Mouse (Mus musculus): ENCODE data around the gene Gm44596. TPM values are rescaled to one million over a fixed set of nuclear protein-coding genes. Genes with fewer than 3 reads are reported as not detected.
A peak's percentile ranks its signal among the peaks of the same experiment; 100 is the strongest.

Gm44596 gene
- polyA plus RNA-seq, 1 experiment from 2014 or later: not detected

- ATAC-seq (ENCODE audit: low FRiP score) (no peak), DNase-seq (ENCODE audit: low spot score, missing footprints) (no peak)
- Histone ChIP-seq H3K4me2 (no peak overlapping the region), H3K9ac (ENCODE audit: low read length) (no peak overlapping the region), H3K36me3 (ENCODE audit: control insufficient read depth, insufficient read depth, low read length) (peaks cover 61% of the 10 kb centered on the region), H3K4me3 (ENCODE audit: low read depth, low read length) (no peak overlapping the region), H3K27me3 (ENCODE audit: control insufficient read depth, insufficient read depth, low read length) (no peaks in the 10 kb centered on the region), H3K4me1 (ENCODE audit: control insufficient read depth, insufficient read depth, low read length) (peaks cover 8% of the 10 kb centered on the region), H3K27ac (ENCODE audit: low read depth, low read length) (no peak overlapping the region), H3K9me3 (ENCODE audit: control insufficient read depth, low read length) (no peaks in the 10 kb centered on the region)
- 94% methylated on average over 13 of the region's 13 CpGs for WGBS
Observed at GRCm38 (mm10) chr6:128432356-128432915, 57.1 kb downstream of the Gm44596 start.

GRCm38 (mm10) chr6:128433566-128433965, 58.3 kb downstream of the Gm44596 start:
- H3K4me3 ChIP-seq (ENCODE audit: low read depth, low read length): no peak overlapping the region
- peaks cover 8% of the 10 kb centered on the region for H3K4me1 ChIP-seq (ENCODE audit: control insufficient read depth, insufficient read depth, low read length)
- DNase-seq (ENCODE audit: low spot score, missing footprints) (no peak), ATAC-seq (ENCODE audit: low FRiP score) (no peak)
- H3K36me3 ChIP-seq (ENCODE audit: control insufficient read depth, insufficient read depth, low read length): peaks cover 60% of the 10 kb centered on the region
- H3K27ac ChIP-seq (ENCODE audit: low read depth, low read length): no peak overlapping the region
- no peaks in the 10 kb centered on the region for H3K9me3 ChIP-seq (ENCODE audit: control insufficient read depth, low read length)
- H3K27me3 ChIP-seq (ENCODE audit: control insufficient read depth, insufficient read depth, low read length): no peaks in the 10 kb centered on the region
- H3K4me2 ChIP-seq: no peak overlapping the region
- WGBS: 91% methylated on average over 13 of the region's 13 CpGs
- no peak overlapping the region for H3K9ac ChIP-seq (ENCODE audit: low read length)

- no peak overlapping the region for H3K4me2 ChIP-seq
- DNase-seq (ENCODE audit: low spot score, missing footprints): peak; percentile 47
- WGBS: 95% methylated on average over 5 of the region's 5 CpGs
- H3K9me3 ChIP-seq (ENCODE audit: control insufficient read depth, low read length): no peaks in the 10 kb centered on the region
- peaks cover 12% of the 10 kb centered on the region for H3K4me1 ChIP-seq (ENCODE audit: control insufficient read depth, insufficient read depth, low read length)
- H3K27me3 ChIP-seq (ENCODE audit: control insufficient read depth, insufficient read depth, low read length): no peaks in the 10 kb centered on the region
- H3K4me3 ChIP-seq (ENCODE audit: low read depth, low read length): no peak overlapping the region
- H3K9ac ChIP-seq (ENCODE audit: low read length): no peak overlapping the region
- H3K27ac ChIP-seq (ENCODE audit: low read depth, low read length): no peak overlapping the region
- ATAC-seq (ENCODE audit: low FRiP score): no peak
- peaks cover 47% of the 10 kb centered on the region for H3K36me3 ChIP-seq (ENCODE audit: control insufficient read depth, insufficient read depth, low read length)
Observed at GRCm38 (mm10) chr6:128435474-128435873, 60.2 kb downstream of the Gm44596 start.

- peak overlapping the region; percentile 97 for H3K9ac ChIP-seq (ENCODE audit: low read length)
- ATAC-seq (ENCODE audit: low FRiP score) (no peak), DNase-seq (ENCODE audit: low spot score, missing footprints) (peak; percentile 80)
- no peaks in the 10 kb centered on the region for H3K9me3 ChIP-seq (ENCODE audit: control insufficient read depth, low read length)
- H3K27me3 ChIP-seq (ENCODE audit: control insufficient read depth, insufficient read depth, low read length): no peaks in the 10 kb centered on the region
- H3K36me3 ChIP-seq (ENCODE audit: control insufficient read depth, insufficient read depth, low read length): peaks cover 41% of the 10 kb centered on the region
- peak overlapping the region; percentile 80 for H3K4me2 ChIP-seq
- H3K27ac ChIP-seq (ENCODE audit: low read depth, low read length): no peak overlapping the region
- peak overlapping the region; percentile 97 for H3K4me3 ChIP-seq (ENCODE audit: low read depth, low read length)
- H3K4me1 ChIP-seq (ENCODE audit: control insufficient read depth, insufficient read depth, low read length): peaks cover 12% of the 10 kb centered on the region
- 94% methylated on average over 8 of the region's 8 CpGs for WGBS
Observed at GRCm38 (mm10) chr6:128436356-128437005, 61.2 kb downstream of the Gm44596 start.

- WGBS: 5% methylated on average over 10 of the region's 10 CpGs
- Histone ChIP-seq H3K4me2 (peak overlapping the region; percentile 80), H3K27ac (ENCODE audit: low read depth, low read length) (peak overlapping the region; percentile 83; the same call in 1 of the 2 replicates), H3K4me1 (ENCODE audit: control insufficient read depth, insufficient read depth, low read length) (peaks cover 12% of the 10 kb centered on the region), H3K36me3 (ENCODE audit: control insufficient read depth, insufficient read depth, low read length) (peaks cover 34% of the 10 kb centered on the region), H3K4me3 (ENCODE audit: low read depth, low read length) (peak overlapping the region; percentile 97), H3K9ac (ENCODE audit: low read length) (peak overlapping the region; percentile 97), H3K9me3 (ENCODE audit: control insufficient read depth, low read length) (no peaks in the 10 kb centered on the region), H3K27me3 (ENCODE audit: control insufficient read depth, insufficient read depth, low read length) (no peaks in the 10 kb centered on the region)
- no peak for ATAC-seq (ENCODE audit: low FRiP score)
- DNase-seq (ENCODE audit: low spot score, missing footprints): no peak
Observed at GRCm38 (mm10) chr6:128437288-128437687, 62.0 kb downstream of the Gm44596 start.

GRCm38 (mm10) chr6:128437731-128438316, 62.5 kb downstream of the Gm44596 start:
- peak; percentile 73 for ATAC-seq (ENCODE audit: low FRiP score)
- under 1% methylated on average over 49 of the region's 52 CpGs for WGBS
- Histone ChIP-seq H3K4me2 (peak overlapping the region; percentile 80), H3K27me3 (ENCODE audit: control insufficient read depth, insufficient read depth, low read length) (no peaks in the 10 kb centered on the region), H3K9ac (ENCODE audit: low read length) (peak overlapping the region; percentile 97), H3K9me3 (ENCODE audit: control insufficient read depth, low read length) (no peaks in the 10 kb centered on the region), H3K4me3 (ENCODE audit: low read depth, low read length) (peak overlapping the region; percentile 97), H3K36me3 (ENCODE audit: control insufficient read depth, insufficient read depth, low read length) (peaks cover 30% of the 10 kb centered on the region), H3K27ac (ENCODE audit: low read depth, low read length) (peak overlapping the region; percentile 83), H3K4me1 (ENCODE audit: control insufficient read depth, insufficient read depth, low read length) (peaks cover 12% of the 10 kb centered on the region)
- peak; percentile 98 for DNase-seq (ENCODE audit: low spot score, missing footprints)

GRCm38 (mm10) chr6:128438317-128438870, 63.1 kb downstream of the Gm44596 start, which contains the start of gene Fkbp4:
Gene Fkbp4 (minus strand): TSS chr6:128438677.
- under 1% methylated on average over 67 of the region's 67 CpGs for WGBS
- H3K4me3 ChIP-seq (ENCODE audit: low read depth, low read length): peak within 1 kb of the TSS; percentile 97

GRCm38 (mm10) chr6:128438871-128439341, 63.6 kb downstream of the Gm44596 start:
- Histone ChIP-seq H3K9ac (ENCODE audit: low read length) (peak overlapping the region; percentile 34; the same call in 1 of the 2 replicates), H3K36me3 (ENCODE audit: control insufficient read depth, insufficient read depth, low read length) (peaks cover 19% of the 10 kb centered on the region)
- DNase-seq (ENCODE audit: low spot score, missing footprints): no peak

More at GRCm38 (mm10) chr6:128438317-128438870, 63.1 kb downstream of the Gm44596 start, which contains the start of gene Fkbp4:
- Histone ChIP-seq H3K36me3 (ENCODE audit: control insufficient read depth, insufficient read depth, low read length) (peaks cover 24% of the 10 kb centered on the region), H3K9ac (ENCODE audit: low read length) (peak within 1 kb of the TSS; percentile 97), H3K9me3 (ENCODE audit: control insufficient read depth, low read length) (no peaks in the 10 kb centered on the region), H3K4me1 (ENCODE audit: control insufficient read depth, insufficient read depth, low read length) (peaks cover 12% of the 10 kb centered on the region), H3K4me2 (peak within 1 kb of the TSS; percentile 80), H3K27ac (ENCODE audit: low read depth, low read length) (peak within 1 kb of the TSS; percentile 83), H3K27me3 (ENCODE audit: control insufficient read depth, insufficient read depth, low read length) (no peaks in the 10 kb centered on the region)
- DNase-seq (ENCODE audit: low spot score, missing footprints): peak; percentile 98
- peak; percentile 95 for ATAC-seq (ENCODE audit: low FRiP score)

More at GRCm38 (mm10) chr6:128438871-128439341, 63.6 kb downstream of the Gm44596 start:
- ATAC-seq (ENCODE audit: low FRiP score): peak; percentile 63; the same call in 1 of the 2 replicates
- Histone ChIP-seq H3K27me3 (ENCODE audit: control insufficient read depth, insufficient read depth, low read length) (no peaks in the 10 kb centered on the region), H3K27ac (ENCODE audit: low read depth, low read length) (no peak overlapping the region), H3K4me2 (peak overlapping the region; percentile 80), H3K4me1 (ENCODE audit: control insufficient read depth, insufficient read depth, low read length) (peaks cover 12% of the 10 kb centered on the region), H3K9me3 (ENCODE audit: control insufficient read depth, low read length) (no peaks in the 10 kb centered on the region), H3K4me3 (ENCODE audit: low read depth, low read length) (peak overlapping the region; percentile 97)
- WGBS: 31% methylated on average over 18 of the region's 18 CpGs
